Mouse (Mus musculus) neutrophil, adult 83 days (primary cell): Measurements from ENCODE around the gene Capn12. TPM values are rescaled to one million over a fixed set of nuclear protein-coding genes. Genes with fewer than 3 reads are reported as not detected.

ENCODE experiments used
- total RNA-seq, 2 experiments: library from RNA; stranded (reverse); gene quantifications; one replicate each; pipeline ENCODE4 v1.2.4; 2023

Capn12 gene
- total RNA-seq, result not detected

GRCm38 (mm10) chr7:28881199-28881598 is at the start of gene Capn12:
Gene Capn12 (plus strand): TSS chr7:28881422.

DNA sequence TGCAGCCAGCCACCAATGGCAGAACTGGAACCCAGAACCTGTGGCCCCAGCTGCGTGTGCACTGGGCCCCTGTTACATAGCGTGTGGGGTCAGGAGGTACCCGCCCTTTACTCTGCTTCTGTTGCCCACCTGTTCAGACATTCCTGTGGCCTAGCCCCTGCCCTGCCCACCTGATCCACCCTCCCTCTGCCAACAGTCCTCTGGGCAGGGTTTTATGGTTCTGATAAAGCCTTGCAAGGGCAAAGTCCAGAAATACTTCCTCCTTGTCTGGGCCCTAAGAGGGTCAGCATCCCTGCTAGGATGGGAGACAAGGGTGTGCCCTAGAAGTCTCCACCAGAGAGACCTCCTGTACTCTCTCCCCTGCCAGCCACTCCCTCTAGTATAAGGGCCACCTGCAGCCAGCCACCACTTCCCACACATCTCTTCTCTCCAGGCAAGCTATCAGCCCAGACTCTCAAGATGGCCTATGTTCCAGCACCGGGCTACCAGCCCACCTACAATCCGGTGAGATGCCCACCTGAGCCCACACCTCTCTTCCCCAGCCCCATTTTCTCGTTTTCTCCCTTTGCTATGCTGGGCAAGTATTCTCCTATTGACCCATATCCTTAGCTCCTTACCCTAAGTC is 47.4 kb upstream of the Capn12 start, which contains the start of gene Lgals4:
Gene Lgals4 (plus strand): TSS at position 132 of the 625 bp plus-strand sequence.

DNA sequence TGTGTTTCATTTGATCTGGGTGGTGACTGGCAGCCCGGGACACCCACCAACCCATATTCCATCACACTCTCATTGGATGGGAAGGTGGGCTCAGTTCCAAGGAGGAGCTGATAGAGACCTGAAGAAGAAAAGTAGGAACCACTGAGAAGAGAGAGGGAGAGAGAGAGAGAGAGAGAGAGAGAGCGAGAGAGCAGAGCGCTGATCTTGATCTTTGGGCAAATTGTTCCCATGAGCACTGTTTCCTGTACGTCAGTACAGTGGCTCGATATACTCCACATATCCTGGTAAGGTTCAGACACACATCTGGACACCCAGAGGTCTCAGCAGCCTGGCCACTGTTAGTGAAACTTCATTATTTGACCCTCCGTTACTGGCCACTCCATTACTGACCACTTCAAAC is 17.7 kb upstream of the Capn12 start, which contains the start of gene Lgals7:
Gene Lgals7 (plus strand): TSS at position 314 of the 400 bp plus-strand sequence.

Other genes with a start within 250 kb of the Capn12 start
- under 1 TPM; 0.18 to 0.33 TPM for gene Fbxo27, start 188.6 kb upstream of the Capn12 start, total RNA-seq
- 1 to 10 TPM; 2.8 to 3.5 TPM for gene Fbxo17, start 164.6 kb upstream of the Capn12 start, total RNA-seq
- gene Mrps12, start 139.6 kb upstream of the Capn12 start, total RNA-seq, result 10 to 100 TPM; 18.5 to 22.3 TPM
- gene Sars2, start 139.4 kb upstream of the Capn12 start, total RNA-seq, result 1 to 10 TPM; 8.6 to 8.7 TPM
- not detected for gene Ccer2, start 125.2 kb upstream of the Capn12 start, total RNA-seq
- gene Sirt2, start 114.7 kb upstream of the Capn12 start, total RNA-seq, result 10 to 100 TPM; 59.4 to 63.6 TPM
- gene Nfkbib, start 113.9 kb upstream of the Capn12 start, total RNA-seq, result 10 to 100 TPM; 34.4 to 38.3 TPM
- 100 to 1,000 TPM in 1 of 2 experiments, 10 to 100 TPM in 1; 99.8 to 101 TPM for gene Rinl, start 92.5 kb upstream of the Capn12 start, total RNA-seq
- gene Hnrnpl, start 72.9 kb upstream of the Capn12 start, total RNA-seq, result 100 to 1,000 TPM; 377 to 403 TPM
- 100 to 1,000 TPM; 105 to 107 TPM for gene Ech1, start 56.2 kb upstream of the Capn12 start, total RNA-seq
- gene Lgals4, start 47.6 kb upstream of the Capn12 start, total RNA-seq, result 10 to 100 TPM; 16.8 to 17.5 TPM
- not detected for gene Lgals7, start 17.6 kb upstream of the Capn12 start, total RNA-seq
- gene Actn4, start 80.9 kb downstream of the Capn12 start, total RNA-seq, result 100 to 1,000 TPM; 132 to 140 TPM
- 100 to 1,000 TPM; 183 to 186 TPM for gene Eif3k, start 100.4 kb downstream of the Capn12 start, total RNA-seq
- gene Map4k1, start 100.6 kb downstream of the Capn12 start, total RNA-seq, result 10 to 100 TPM; 39.2 to 44.9 TPM
- gene Ryr1, start 243.8 kb downstream of the Capn12 start, total RNA-seq, result under 1 TPM; 0.18 to 0.20 TPM